Mouse (Mus musculus) liver, postnatal 0 days (tissue): ENCODE data around the gene Cacnb3. TPM values are rescaled to one million over a fixed set of nuclear protein-coding genes. Genes with fewer than 3 reads are reported as not detected.

Experiments used
- ATAC-seq: fragments of 200-750 bp; cut with Nextera tagmentation; 2 replicates; pipeline ENCODE4 v1.8.0; 2017; ENCODE audit warnings: mild to moderate bottlenecking, moderate library complexity
- DNase-seq: peaks from one replicate; pipeline ENCODE4 v3.0.0-alpha.2; 2016
- H3K27ac ChIP-seq: fragments of 300-500 bp; sonication (generic); 2 replicates; pipeline ENCODE4 v1.5.1; 2014; ENCODE audit warnings: antibody characterized with exemption, moderate library complexity, mild to moderate bottlenecking, low read depth
- H3K27me3 ChIP-seq: fragments of 300-500 bp; sonication (generic); 2 replicates; pipeline ENCODE4 v1.6.1; 2014; ENCODE audit warnings: low read length, control low read depth, mixed read lengths; ENCODE audit not compliant: insufficient read depth
- H3K36me3 ChIP-seq: fragments of 300-500 bp; sonication (generic); replicated peaks from 2 replicates; pipeline ENCODE4 v1.6.1; 2014; ENCODE audit warnings: mild to moderate bottlenecking, control low read depth, low read length, moderate library complexity, mixed read lengths; ENCODE audit not compliant: insufficient read depth
- H3K4me1 ChIP-seq: fragments of 300-500 bp; sonication (generic); 2 replicates; pipeline ENCODE4 v1.6.1; 2014; ENCODE audit warnings: antibody characterized with exemption, mild to moderate bottlenecking, control low read depth; ENCODE audit not compliant: insufficient read depth
- H3K4me2 ChIP-seq: fragments of 300-500 bp; sonication (generic); 2 replicates; pipeline ENCODE4 v1.6.1; 2014; ENCODE audit warnings: low read depth, mild to moderate bottlenecking, low read length, moderate library complexity, mixed read lengths
- H3K4me3 ChIP-seq: fragments of 300-500 bp; sonication (generic); 2 replicates; pipeline ENCODE4 v1.5.1; 2014; ENCODE audit warnings: low read depth, low read length
- H3K9ac ChIP-seq: fragments of 300-500 bp; sonication (generic); replicated peaks from 2 replicates; pipeline ENCODE4 v1.6.1; 2014; ENCODE audit warnings: mild to moderate bottlenecking, moderate library complexity
- H3K9me3 ChIP-seq: fragments of 300-500 bp; sonication (generic); 2 replicates; pipeline ENCODE4 v1.6.1; 2016; ENCODE audit warnings: mild to moderate bottlenecking, control low read depth, low read length, mixed read lengths
- CTCF ChIP-seq: sonication (generic); IDR thresholded peaks from 2 replicates; pipeline ENCODE4 v1.5.1; 2016; ENCODE audit warnings: antibody characterized with exemption, low read depth
- EP300 ChIP-seq: IDR thresholded peaks from 2 replicates; pipeline ENCODE4 v1.6.1; 2016; ENCODE audit warnings: antibody characterized with exemption, low read depth, mild to moderate bottlenecking
- WGBS: fragments of 180-500 bp; shearing (Covaris S2); extraction: QIAGEN DNeasy Blood & Tissue Kit; methylation state at CpG from one replicate; pipeline ENCODE4 v1.1.7; 2014; ENCODE audit not compliant: insufficient replicate concordance; 5-methylcytosine and 5-hydroxymethylcytosine counted together
- polyA plus RNA-seq: library from polyadenylated mRNA; unstranded; fragments of >200 nt; fragmentation: Nextera tagmentation; extraction: Ambion mirVana; gene quantifications from 2 replicates; pipeline ENCODE4 v1.2.1, GENCODE M21; 2015

Cacnb3 gene
- polyA plus RNA-seq, 1 experiment from 2014 or later: 0.58 TPM

DNA sequence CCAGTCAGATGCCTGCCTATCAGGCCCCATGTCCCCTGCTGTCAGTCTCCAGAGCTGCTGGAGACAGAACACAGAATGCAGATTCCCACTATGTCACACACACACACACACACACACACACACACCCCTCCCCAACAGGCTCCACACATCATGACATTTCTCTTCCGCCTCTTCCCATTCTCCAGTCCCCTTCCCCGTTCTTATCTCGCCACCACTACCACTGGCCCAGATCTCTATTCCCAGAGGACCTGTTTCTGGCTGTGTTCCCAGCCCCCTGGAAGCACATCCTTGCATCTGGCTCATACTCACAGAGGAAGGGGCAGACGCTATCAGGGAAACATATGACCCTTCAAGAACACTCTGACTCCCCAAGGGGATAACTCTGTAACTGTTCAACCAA, 23.1 kb upstream of the Cacnb3 start:
- Histone ChIP-seq H3K4me1 (peaks cover 50% of the 10 kb centered on the region), H3K9ac (peak overlapping the region; percentile 90), H3K27ac (peak overlapping the region; percentile 84), H3K9me3 (no peaks in the 10 kb centered on the region), H3K27me3 (no peaks in the 10 kb centered on the region), H3K36me3 (peaks cover 6% of the 10 kb centered on the region), H3K4me3 (peak overlapping the region; percentile 89), H3K4me2 (peak overlapping the region; percentile 95)
- DNase-seq (peak; percentile 37), ATAC-seq (no peak)
- TF ChIP-seq CTCF (no peak), EP300 (no peak; the same call in 1 of the 2 replicates)
- WGBS: 31% methylated on average over 4 of the region's 4 CpGs

DNA sequence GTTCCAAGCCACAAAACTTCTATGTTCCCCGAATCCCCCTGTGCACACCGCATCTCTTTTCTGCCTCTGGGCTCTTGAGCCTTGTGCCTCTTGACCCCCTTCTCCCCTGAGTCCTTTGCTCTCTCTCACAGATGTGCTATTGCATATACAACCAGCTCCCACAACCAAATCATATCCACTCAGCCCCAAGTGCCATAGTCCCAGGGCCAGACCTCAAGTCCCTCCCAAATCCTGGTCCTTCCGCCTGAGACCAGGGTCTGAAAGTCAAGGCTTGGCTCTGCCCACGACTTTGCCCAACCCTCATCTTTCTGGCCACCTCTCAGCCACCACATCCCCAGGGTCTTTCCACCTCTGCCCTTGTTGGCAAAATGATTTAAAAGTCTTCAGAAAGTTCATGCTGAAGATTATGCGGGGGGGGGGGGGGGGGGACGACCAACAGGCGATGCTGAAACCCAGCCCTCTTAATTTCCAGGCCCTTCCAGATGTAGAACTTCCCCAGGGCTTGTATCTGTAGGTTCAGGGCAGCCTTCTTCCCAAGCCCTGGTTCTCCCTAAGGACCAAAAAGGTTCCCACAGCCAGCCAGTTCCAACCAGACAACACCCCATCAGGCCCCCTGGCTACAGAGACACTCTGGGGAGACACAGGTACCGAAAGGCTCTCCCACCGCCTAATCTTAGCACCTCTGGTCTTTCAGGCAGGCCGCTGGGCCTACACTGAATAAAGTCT, 22.4 kb upstream of the Cacnb3 start:
- H3K27ac ChIP-seq: peak overlapping the region; percentile 84
- peak overlapping the region; percentile 90 for H3K9ac ChIP-seq
- H3K4me2 ChIP-seq: peak overlapping the region; percentile 95
- H3K4me1 ChIP-seq: peaks cover 44% of the 10 kb centered on the region
- peak overlapping the region; percentile 89 for H3K4me3 ChIP-seq
- no peaks in the 10 kb centered on the region for H3K27me3 ChIP-seq
- ATAC-seq: no peak
- no peak for TF ChIP-seq CTCF
- H3K9me3 ChIP-seq: no peaks in the 10 kb centered on the region
- peaks cover 6% of the 10 kb centered on the region for H3K36me3 ChIP-seq
- WGBS: 31% methylated on average over 7 of the region's 10 CpGs
- DNase-seq: no peak

DNA sequence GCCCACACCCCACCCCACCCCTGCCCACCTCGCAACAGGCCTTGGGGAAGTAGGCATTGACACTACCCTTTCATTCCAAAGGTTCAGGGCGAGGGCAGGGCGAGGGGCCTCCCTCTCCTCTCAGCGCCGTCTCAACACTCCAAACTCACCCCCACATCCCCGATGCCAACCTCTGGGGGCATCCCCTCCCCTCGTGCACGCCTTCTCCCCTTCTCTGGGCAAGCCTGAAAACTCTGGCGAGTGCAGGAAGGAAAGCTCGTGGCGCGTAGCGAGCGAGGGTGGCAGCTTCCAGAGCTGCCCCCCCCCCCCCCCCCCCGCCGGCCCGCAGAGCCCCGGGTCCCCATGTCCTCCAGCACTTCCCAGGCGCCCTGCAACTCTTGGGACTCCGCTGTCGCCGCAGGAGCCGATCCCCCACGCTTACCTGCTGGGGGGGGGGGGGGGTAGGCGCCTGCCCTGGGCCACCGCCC, 21.8 kb upstream of the Cacnb3 start:
- Histone ChIP-seq H3K27ac (peak overlapping the region; percentile 84), H3K9me3 (no peaks in the 10 kb centered on the region), H3K27me3 (no peaks in the 10 kb centered on the region), H3K4me1 (peaks cover 39% of the 10 kb centered on the region), H3K9ac (peak overlapping the region; percentile 90), H3K36me3 (peaks cover 3% of the 10 kb centered on the region), H3K4me3 (peak overlapping the region; percentile 89), H3K4me2 (peak overlapping the region; percentile 95)
- DNase-seq (peak; percentile 50), ATAC-seq (peak; percentile 11)
- TF ChIP-seq EP300: no peak
- no peak for TF ChIP-seq CTCF
- WGBS: 0% methylated on average over 6 of the region's 26 CpGs

DNA sequence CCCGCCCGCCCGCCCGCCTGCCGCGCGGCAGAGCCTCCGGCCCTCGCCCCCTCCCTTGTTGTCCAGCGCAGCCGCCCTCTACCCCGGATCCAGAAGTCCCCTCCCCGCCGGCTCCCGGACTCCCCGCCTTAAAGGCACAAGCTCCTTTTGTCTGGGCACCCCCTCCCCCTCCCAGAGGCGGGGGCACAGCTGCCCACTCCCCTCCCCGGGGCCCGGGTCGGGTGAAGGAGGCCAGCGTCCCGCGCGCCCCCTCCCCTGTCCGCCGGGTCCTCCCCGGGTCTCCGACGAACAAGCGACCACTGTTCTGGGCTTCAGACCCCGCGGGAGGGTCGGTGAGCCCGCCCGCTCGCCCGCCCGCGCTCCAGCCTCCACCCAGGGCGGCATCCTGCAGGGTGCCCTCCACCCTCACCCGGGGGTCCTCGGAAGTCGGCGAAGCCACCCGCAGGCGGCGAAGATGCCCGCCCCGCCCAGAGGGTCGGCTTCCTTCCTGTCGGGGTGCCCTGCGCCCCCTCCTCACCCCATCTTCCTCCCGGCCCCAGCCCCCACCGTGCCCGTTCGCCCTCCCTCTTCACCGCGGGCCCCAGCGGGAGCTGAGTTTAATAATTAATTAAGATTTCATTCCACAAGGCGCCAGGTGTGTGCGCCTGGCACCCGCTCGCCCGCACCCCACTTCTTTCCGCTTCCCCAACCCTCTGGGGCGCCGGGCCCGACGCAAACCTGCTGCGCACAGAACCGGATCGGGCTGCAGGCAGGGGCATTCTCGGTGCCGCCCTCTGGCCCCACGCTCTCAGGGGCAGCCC, 21.1 kb upstream of the Cacnb3 start, which contains the start of gene Adcy6:
TSS of gene Adcy6 (minus strand) at position 746 of the 800 bp plus-strand sequence.
- ATAC-seq (peak; percentile 59), DNase-seq (peak; percentile 80)
- no peak for TF ChIP-seq CTCF
- TF ChIP-seq EP300: no peak
- Histone ChIP-seq H3K27me3 (no peaks in the 10 kb centered on the region), H3K9ac (peak within 1 kb of the TSS; percentile 90), H3K9me3 (no peaks in the 10 kb centered on the region), H3K27ac (peak within 1 kb of the TSS; percentile 84), H3K4me2 (peak within 1 kb of the TSS; percentile 95), H3K4me3 (peak within 1 kb of the TSS; percentile 89), H3K4me1 (peaks cover 32% of the 10 kb centered on the region), H3K36me3 (no peaks in the 10 kb centered on the region)
- under 1% methylated on average over 48 of the region's 75 CpGs for WGBS

DNA sequence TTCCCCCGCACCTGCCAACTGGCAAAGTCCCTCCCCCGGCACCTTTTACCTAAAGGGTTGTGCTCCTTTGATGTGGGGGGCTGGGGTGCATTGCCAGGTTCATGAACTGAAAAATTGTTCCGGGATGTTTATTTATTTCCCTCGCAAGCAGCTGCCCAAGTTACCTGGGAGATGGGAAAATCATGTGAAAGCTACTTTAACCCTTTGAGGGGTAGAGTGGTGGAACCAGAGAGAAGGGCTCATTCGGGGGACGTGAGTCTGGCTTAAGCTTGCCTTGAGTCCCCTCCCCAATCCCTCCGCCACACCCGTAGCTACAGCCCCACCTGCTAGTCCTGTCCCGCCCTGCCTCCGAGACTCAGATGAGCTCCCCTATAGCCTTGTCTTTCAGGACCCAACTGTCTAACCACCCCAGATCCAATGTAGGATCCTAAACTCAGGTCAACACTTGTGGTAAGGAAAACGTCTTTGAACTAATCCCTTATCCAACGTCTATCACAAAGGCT, 20.5 kb upstream of the Cacnb3 start:
- Histone ChIP-seq H3K4me3 (peak overlapping the region; percentile 89), H3K27me3 (no peaks in the 10 kb centered on the region), H3K27ac (peak overlapping the region; percentile 84), H3K9ac (peak overlapping the region; percentile 90), H3K4me1 (peaks cover 27% of the 10 kb centered on the region), H3K9me3 (no peaks in the 10 kb centered on the region), H3K4me2 (peak overlapping the region; percentile 95), H3K36me3 (no peaks in the 10 kb centered on the region)
- 10% methylated on average over 12 of the region's 12 CpGs for WGBS
- TF ChIP-seq EP300: no peak
- no peak for TF ChIP-seq CTCF
- DNase-seq (no peak), ATAC-seq (no peak; the same call in 1 of the 2 replicates)

DNA sequence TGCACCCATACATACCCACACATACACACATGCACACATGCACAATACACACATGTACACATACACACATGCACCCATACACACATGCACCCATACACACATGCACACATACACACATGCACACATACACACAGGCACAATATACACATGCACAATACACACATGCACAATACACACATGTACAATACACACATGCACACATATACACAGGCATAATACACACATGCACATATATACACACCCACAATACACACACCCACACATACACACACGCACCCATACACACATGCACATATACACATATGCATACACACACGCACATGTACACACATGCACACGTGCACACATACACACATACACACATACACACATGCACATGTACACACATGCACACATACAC, 18.4 kb upstream of the Cacnb3 start:
- H3K36me3 ChIP-seq: no peaks in the 10 kb centered on the region
- WGBS: 80% methylated on average over 3 of the region's 3 CpGs
- no peak overlapping the region for H3K4me3 ChIP-seq
- no peak for ATAC-seq
- no peak overlapping the region for H3K9ac ChIP-seq
- no peak for TF ChIP-seq EP300
- TF ChIP-seq CTCF: no peak
- no peaks in the 10 kb centered on the region for H3K27me3 ChIP-seq
- no peaks in the 10 kb centered on the region for H3K9me3 ChIP-seq
- peaks cover 15% of the 10 kb centered on the region for H3K4me1 ChIP-seq
- no peak for DNase-seq
- H3K27ac ChIP-seq: no peak overlapping the region
- H3K4me2 ChIP-seq: no peak overlapping the region
